Mouse (Mus musculus) spleen, adult 2 months (tissue): Measurements from ENCODE around the gene Phactr3. TPM values are rescaled to one million over a fixed set of nuclear protein-coding genes. Genes with fewer than 3 reads are reported as not detected.

Experiments
- DNase-seq, 2 experiments: peaks; one replicate each; pipeline versions ENCODE4 v3.0.0 to v3.0.0-alpha.2; 2012 to 2021; ENCODE audit warnings: low spot score in 2 of 2, low read depth in 1 of 2
- H3K27ac ChIP-seq: fragments of 200-500 bp; 2 replicates; pipeline ENCODE4 v1.5.1; 2012; ENCODE audit warnings: low read length, inconsistent platforms; ENCODE audit not compliant: insufficient read depth
- H3K27me3 ChIP-seq: fragments of 200-500 bp; 2 replicates; pipeline ENCODE4 v1.6.1; 2012; ENCODE audit warnings: mild to moderate bottlenecking, moderate library complexity, low read length, inconsistent platforms; ENCODE audit not compliant: control insufficient read depth, insufficient read depth
- H3K36me3 ChIP-seq: fragments of 200-500 bp; 2 replicates; pipeline ENCODE4 v1.6.1; 2012; ENCODE audit warnings: mild to moderate bottlenecking, low read length, inconsistent platforms; ENCODE audit not compliant: control insufficient read depth, insufficient read depth
- H3K4me1 ChIP-seq: fragments of 200-500 bp; 2 replicates; pipeline ENCODE4 v1.6.1; 2011; ENCODE audit warnings: inconsistent platforms; ENCODE audit not compliant: control insufficient read depth, insufficient read depth, insufficient read length
- H3K4me3 ChIP-seq: fragments of 200-500 bp; 2 replicates; pipeline ENCODE4 v1.5.1; 2011; ENCODE audit warnings: mild to moderate bottlenecking, inconsistent platforms; ENCODE audit not compliant: insufficient read depth, insufficient read length; ENCODE audit errors: extremely low read depth
- CTCF ChIP-seq: fragments of 200-500 bp; IDR thresholded peaks from 2 replicates; pipeline ENCODE4 v1.5.1; 2011; ENCODE audit warnings: mild to moderate bottlenecking, inconsistent platforms; ENCODE audit not compliant: insufficient read depth, insufficient read length, insufficient replicate concordance; ENCODE audit errors: extremely low read depth
- POLR2A ChIP-seq: fragments of 200-500 bp; IDR thresholded peaks from 2 replicates; pipeline ENCODE4 v1.6.1; 2011; ENCODE audit warnings: low read depth, low read length, inconsistent platforms
- WGBS: fragments of 180-500 bp; shearing (Covaris S2); methylation state at CpG from one replicate; pipeline ENCODE4 v1.1.7; 2018; 5-methylcytosine and 5-hydroxymethylcytosine counted together
- polyA plus RNA-seq: library from polyadenylated mRNA; depleted of rRNA; stranded (reverse); fragments of >200 nt; gene quantifications from 2 replicates; pipeline ENCODE4 v1.2.3, GENCODE M21; 2012

Gene Phactr3
- polyA plus RNA-seq, 1 experiment: 0.54 TPM

DNA sequence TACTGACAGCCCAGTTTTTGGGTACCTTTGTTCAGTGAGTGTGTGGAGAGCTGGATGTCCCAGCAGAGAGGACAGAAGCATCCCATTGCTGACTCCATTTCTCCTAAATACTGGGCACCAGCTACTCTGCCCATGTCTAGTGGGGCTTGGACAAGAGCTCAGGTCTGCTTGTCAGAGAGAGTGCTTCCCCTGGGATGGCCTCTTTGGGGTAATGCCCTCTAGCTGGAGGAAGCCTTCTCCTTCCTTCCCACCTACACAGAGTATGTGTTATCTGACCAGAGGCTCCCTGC, 1.5 kb downstream of the Phactr3 start:
- DNase-seq: no peak
- Histone ChIP-seq H3K27ac (no peak overlapping the region), H3K36me3 (no peaks in the 10 kb centered on the region), H3K4me1 (no peaks in the 10 kb centered on the region), H3K4me3 (no peak overlapping the region), H3K27me3 (0 out of 2 replicates have a peak, but pooled peaks cover 1% of the 10 kb centered on the region)
- TF ChIP-seq POLR2A (no peak), CTCF (no peak)

DNA sequence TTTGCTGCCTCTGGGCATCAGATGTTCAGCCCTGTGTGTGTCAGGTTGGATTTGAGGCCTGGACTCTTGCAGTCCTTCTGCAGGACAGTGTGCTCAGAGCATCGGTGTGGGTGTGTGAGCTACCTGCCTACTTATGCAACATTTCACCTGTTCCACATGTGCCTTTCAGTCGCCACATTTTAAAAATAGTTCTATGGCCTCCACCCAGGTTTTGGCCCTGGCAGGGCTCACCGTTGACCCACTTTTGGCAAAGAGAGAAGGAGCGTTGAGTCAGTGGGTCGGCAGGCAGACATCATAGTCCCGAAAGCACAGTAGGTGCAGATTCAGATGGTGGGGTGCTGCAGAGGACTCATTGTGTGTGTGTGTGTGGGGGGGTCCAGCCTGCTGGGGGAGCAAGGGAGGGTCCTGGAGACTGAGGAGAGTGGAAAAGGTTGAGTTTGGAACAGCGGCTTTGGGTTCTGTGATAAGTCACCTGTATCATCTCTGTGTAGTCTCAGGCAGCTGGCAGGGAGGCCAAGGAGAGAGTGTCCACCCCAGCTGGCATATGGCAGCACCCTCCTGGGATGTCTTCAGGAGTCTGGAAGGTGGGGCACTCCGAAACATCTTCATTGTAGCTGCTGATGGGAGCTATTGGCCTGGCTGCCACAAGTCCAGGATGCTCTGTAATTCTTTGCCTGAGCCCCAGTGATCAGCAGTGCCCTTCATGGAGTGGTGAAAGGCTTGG, 2.0 kb downstream of the Phactr3 start:
- TF ChIP-seq POLR2A: no peak
- TF ChIP-seq CTCF: no peak
- Histone ChIP-seq H3K4me1 (no peaks in the 10 kb centered on the region), H3K27me3 (0 out of 2 replicates have a peak, but pooled peaks cover 1% of the 10 kb centered on the region), H3K4me3 (no peak overlapping the region), H3K36me3 (no peaks in the 10 kb centered on the region), H3K27ac (no peak overlapping the region)
- DNase-seq: no peak
- 89% methylated on average over 8 of the region's 8 CpGs for WGBS

DNA sequence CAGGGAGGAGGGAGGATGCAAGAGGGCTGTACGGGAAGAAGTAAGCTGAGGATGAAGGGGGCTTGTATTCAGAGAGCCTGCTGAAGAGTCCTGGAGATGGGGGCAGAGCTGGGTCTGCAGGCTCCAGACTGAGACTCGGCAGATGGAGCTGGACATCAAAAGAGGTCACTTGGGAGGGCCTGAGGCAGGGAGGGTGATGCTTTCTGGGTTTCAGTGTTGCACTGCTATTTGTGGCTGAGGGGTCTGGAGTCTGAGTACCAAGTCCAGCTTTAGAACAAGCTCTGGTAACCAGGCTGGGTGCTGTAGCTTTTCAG, 2.6 kb downstream of the Phactr3 start:
- H3K36me3 ChIP-seq: no peaks in the 10 kb centered on the region
- 0 out of 2 replicates have a peak, but pooled peaks cover 1% of the 10 kb centered on the region for H3K27me3 ChIP-seq
- TF ChIP-seq POLR2A (no peak), CTCF (no peak)
- 52% methylated on average over 2 of the region's 2 CpGs for WGBS
- no peak overlapping the region for H3K27ac ChIP-seq
- no peaks in the 10 kb centered on the region for H3K4me1 ChIP-seq
- DNase-seq: no peak
- no peak overlapping the region for H3K4me3 ChIP-seq

DNA sequence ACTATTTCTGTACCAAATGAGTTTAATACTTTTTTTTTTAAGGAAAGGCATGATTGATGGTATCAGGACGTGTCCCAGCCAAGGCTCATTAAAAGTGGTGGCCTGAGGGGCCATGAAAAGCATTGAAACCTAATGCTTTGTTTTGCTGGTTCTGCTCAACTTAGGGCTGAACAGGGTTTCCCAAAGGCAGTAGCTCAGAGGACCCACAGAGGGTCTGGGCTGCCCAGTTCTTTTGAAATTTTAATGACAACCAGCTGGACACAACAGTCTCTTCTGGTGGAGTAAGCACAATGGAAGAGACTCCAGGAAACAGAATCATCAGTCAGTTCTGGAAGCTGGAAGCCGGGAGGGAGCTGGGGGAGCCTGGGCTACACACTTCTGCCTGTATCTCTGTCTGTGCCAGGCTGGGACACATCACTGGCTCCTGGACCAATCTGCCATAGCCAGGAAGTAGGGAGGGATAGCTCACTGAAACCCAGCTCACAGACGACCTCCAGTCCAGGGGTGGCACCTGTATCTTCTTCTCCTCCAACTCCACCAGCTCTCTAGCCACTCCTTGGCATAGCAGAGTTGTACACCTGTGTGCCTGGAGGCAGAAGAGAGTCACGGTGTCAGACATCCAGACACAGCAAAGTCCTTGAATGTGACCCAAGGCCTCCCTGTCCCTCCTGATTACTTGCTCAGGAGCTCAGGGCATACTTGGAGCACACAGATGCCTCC, 3.3 kb downstream of the Phactr3 start:
- H3K27me3 ChIP-seq: 0 out of 2 replicates have a peak, but pooled peaks cover 1% of the 10 kb centered on the region

DNA sequence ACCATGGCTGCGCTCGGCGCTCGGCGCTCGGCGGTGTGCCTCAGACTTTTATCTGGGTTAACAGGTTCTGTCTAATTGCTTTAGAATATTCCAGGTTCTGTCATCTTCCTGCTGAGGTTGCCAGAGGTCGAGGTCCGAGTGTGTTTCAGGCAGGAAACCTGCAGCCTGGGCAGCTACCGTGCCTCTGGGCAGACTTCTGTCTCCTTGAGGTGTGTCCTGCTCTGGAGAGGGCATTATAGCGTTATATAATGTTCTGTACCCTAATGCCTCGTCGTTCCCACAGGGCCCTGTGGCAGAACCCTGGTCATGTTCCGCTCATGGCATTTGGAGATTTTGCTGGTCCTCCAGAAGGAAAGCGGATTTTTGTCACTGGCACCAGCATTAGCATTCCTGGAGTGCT, 4.7 kb downstream of the Phactr3 start:
- Histone ChIP-seq H3K36me3 (no peaks in the 10 kb centered on the region), H3K4me1 (no peaks in the 10 kb centered on the region), H3K27ac (no peak overlapping the region), H3K4me3 (no peak overlapping the region), H3K27me3 (0 out of 2 replicates have a peak, but pooled peaks cover 1% of the 10 kb centered on the region)
- no peak for TF ChIP-seq POLR2A
- no peak for TF ChIP-seq CTCF
- whole genome bisulfite sequencing: 80% methylated on average over 15 of the region's 15 CpGs
- no peak for DNase-seq

More for the DNA sequence above, 3.3 kb downstream of the Phactr3 start:
- WGBS: 45% methylated on average over 4 of the region's 4 CpGs
- H3K36me3 ChIP-seq: no peaks in the 10 kb centered on the region
- no peak for TF ChIP-seq POLR2A
- TF ChIP-seq CTCF: no peak
- H3K27ac ChIP-seq: no peak overlapping the region
- no peak overlapping the region for H3K4me3 ChIP-seq
- H3K4me1 ChIP-seq: no peaks in the 10 kb centered on the region
- DNase-seq: no peak

DNA sequence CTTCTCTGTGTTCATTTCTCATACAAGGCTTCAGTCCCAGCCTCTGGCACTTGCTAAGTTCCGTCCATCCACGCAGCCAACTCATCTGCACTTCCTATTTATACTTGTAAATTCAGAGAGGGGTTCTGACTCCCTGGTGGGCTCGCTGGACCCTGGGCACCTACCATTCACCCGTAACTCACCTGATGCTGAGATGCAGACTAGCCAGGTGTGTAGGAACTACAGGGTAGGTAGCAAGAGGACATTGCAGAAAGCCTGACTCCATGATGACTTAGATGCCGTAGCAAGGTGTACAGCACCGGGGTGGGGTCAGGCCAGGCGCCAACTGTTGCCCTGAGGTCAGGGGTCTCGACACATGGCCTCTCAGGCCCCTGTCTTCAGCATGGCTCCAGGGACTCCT, 6.7 kb downstream of the Phactr3 start:
- no peak overlapping the region for H3K4me3 ChIP-seq
- H3K27ac ChIP-seq: no peak overlapping the region
- WGBS: 91% methylated on average over 8 of the region's 8 CpGs
- no peaks in the 10 kb centered on the region for H3K4me1 ChIP-seq
- H3K36me3 ChIP-seq: no peaks in the 10 kb centered on the region
- TF ChIP-seq POLR2A (no peak), CTCF (no peak)
- H3K27me3 ChIP-seq: no peaks in the 10 kb centered on the region
- DNase-seq: no peak

DNA sequence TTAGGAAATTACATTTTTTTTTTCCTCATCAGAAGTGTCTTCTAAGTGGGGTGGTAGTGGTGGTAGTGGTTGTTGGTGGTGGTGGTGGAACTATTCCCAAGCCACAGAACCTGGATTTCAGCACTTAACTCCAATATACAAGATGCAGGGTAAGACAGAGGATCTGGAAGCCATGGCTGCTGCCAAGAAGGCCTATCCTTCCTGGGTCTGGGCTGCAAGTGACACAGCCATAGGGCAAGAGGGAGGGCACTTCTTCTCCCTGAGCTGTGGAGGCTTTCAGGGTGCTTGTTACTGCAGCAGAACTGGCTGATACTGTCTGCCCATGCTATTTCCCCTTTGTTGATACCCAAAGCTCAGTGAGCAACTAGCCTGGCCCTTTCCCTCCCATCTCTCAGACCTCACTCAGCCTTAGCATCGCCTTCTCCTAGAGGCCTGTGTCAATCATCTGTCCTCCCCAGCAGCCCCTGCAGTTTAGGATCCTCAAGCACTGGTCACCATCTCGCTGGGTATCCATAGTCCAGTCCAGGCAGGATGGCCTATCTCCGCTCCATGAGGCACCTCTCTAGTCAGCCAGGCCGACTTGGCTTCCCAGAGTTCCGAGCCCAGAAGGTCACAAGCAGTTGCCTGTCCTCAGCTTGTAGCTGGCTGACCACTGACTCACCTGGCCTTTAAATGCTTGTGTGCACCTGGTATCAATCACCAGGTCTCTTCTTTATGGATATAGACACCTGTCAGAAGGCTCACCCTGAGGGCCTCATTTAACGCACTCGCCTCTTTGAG, 7.5 kb downstream of the Phactr3 start:
- H3K27ac ChIP-seq: no peak overlapping the region
- no peak overlapping the region for H3K4me3 ChIP-seq
- TF ChIP-seq POLR2A (no peak), CTCF (no peak)
- no peaks in the 10 kb centered on the region for H3K36me3 ChIP-seq
- H3K27me3 ChIP-seq: no peaks in the 10 kb centered on the region
- 88% methylated on average over 7 of the region's 7 CpGs for WGBS
- H3K4me1 ChIP-seq: no peaks in the 10 kb centered on the region
- DNase-seq: no peak
